Mouse (Mus musculus) embryonic facial prominence, embryonic 11.5 days (tissue): ENCODE measurements at regions not wholly inside any gene's neighbourhood (a gene's known extent, or its start where the extent isn't known, plus 50 kb on each side); places are given as distances from the start of the nearest gene placed in this dataset.

Source experiments
- ATAC-seq: fragments of 200-750 bp; cut with Nextera tagmentation; replicated peaks from 2 replicates; pipeline ENCODE4 v1.8.0; 2017; ENCODE audit warnings: low read depth; ENCODE audit not compliant: insufficient number of reproducible peaks, low FRiP score, low TSS enrichment
- DNase-seq: peaks from one replicate; pipeline ENCODE4 v3.0.0-alpha.2; 2015; ENCODE audit warnings: low spot score
- H3K27ac ChIP-seq: fragments of 300-500 bp; sonication (generic); replicated peaks from 2 replicates; pipeline ENCODE4 v1.5.1; 2014; ENCODE audit warnings: mild to moderate bottlenecking, low read depth, low read length, control low read depth
- H3K27me3 ChIP-seq: fragments of 300-500 bp; sonication (generic); 2 replicates; pipeline ENCODE4 v1.6.1; 2014; ENCODE audit warnings: mild to moderate bottlenecking, low read length, moderate library complexity, mixed read lengths; ENCODE audit not compliant: control insufficient read depth, insufficient read depth
- H3K36me3 ChIP-seq: fragments of 300-500 bp; sonication (generic); replicated peaks from 2 replicates; pipeline ENCODE4 v1.6.1; 2014; ENCODE audit warnings: low read depth, mild to moderate bottlenecking, low read length, moderate library complexity, mixed read lengths; ENCODE audit not compliant: control insufficient read depth, insufficient read depth
- H3K4me1 ChIP-seq: fragments of 300-500 bp; sonication (generic); 2 replicates; pipeline ENCODE4 v1.6.1; 2014; ENCODE audit warnings: low read length, mixed read lengths; ENCODE audit not compliant: control insufficient read depth, insufficient read depth
- H3K4me2 ChIP-seq: fragments of 300-500 bp; sonication (generic); 2 replicates; pipeline ENCODE4 v1.6.1; 2014; ENCODE audit warnings: low read depth, mild to moderate bottlenecking, control low read depth, low read length, moderate library complexity
- H3K4me3 ChIP-seq: fragments of 300-500 bp; sonication (generic); 2 replicates; pipeline ENCODE4 v1.5.1; 2014; ENCODE audit warnings: low read depth, low read length, control low read depth
- H3K9ac ChIP-seq: fragments of 300-500 bp; sonication (generic); replicated peaks from 2 replicates; pipeline ENCODE4 v1.6.1; 2014; ENCODE audit warnings: mild to moderate bottlenecking, control low read depth, low read length
- H3K9me3 ChIP-seq: fragments of 300-500 bp; sonication (generic); replicated peaks from 2 replicates; pipeline ENCODE4 v1.6.1; 2016; ENCODE audit warnings: mild to moderate bottlenecking, low read length, inconsistent platforms, mixed read lengths; ENCODE audit not compliant: control insufficient read depth
- WGBS: fragments of 180-500 bp; shearing (Covaris S2); extraction: QIAGEN DNeasy Blood & Tissue Kit; methylation state at CpG from one replicate; pipeline ENCODE4 v1.1.7; 2014; 5-methylcytosine and 5-hydroxymethylcytosine counted together

GRCm38 (mm10) chr17:93337576-93337975, 138.8 kb downstream of the Adcyap1 start:
- Histone ChIP-seq H3K9me3 (no peaks in the 10 kb centered on the region), H3K36me3 (no peaks in the 10 kb centered on the region), H3K4me3 (no peak overlapping the region), H3K4me2 (no peak overlapping the region), H3K9ac (no peak overlapping the region), H3K27me3 (no peaks in the 10 kb centered on the region), H3K4me1 (no peaks in the 10 kb centered on the region), H3K27ac (no peak overlapping the region)
- DNase-seq (no peak), ATAC-seq (no peak)
- WGBS: 77% methylated on average over 1 of the region's 1 CpGs

- Histone ChIP-seq H3K9me3 (no peaks in the 10 kb centered on the region), H3K4me3 (no peak overlapping the region), H3K9ac (no peak overlapping the region), H3K27ac (no peak overlapping the region), H3K4me2 (no peak overlapping the region), H3K4me1 (no peaks in the 10 kb centered on the region), H3K27me3 (no peaks in the 10 kb centered on the region), H3K36me3 (no peaks in the 10 kb centered on the region)
- DNase-seq (no peak), ATAC-seq (no peak)
Observed at GRCm38 (mm10) chr17:93355238-93355637, 156.4 kb downstream of the Adcyap1 start.

- Histone ChIP-seq H3K4me2 (no peak overlapping the region), H3K27ac (no peak overlapping the region), H3K4me1 (no peaks in the 10 kb centered on the region), H3K36me3 (no peaks in the 10 kb centered on the region), H3K27me3 (no peaks in the 10 kb centered on the region), H3K9ac (no peak overlapping the region), H3K9me3 (no peaks in the 10 kb centered on the region), H3K4me3 (no peak overlapping the region)
- DNase-seq (no peak), ATAC-seq (no peak)
Observed at GRCm38 (mm10) chr17:93362926-93363325, 164.1 kb downstream of the Adcyap1 start.

- no peak for DNase-seq
- no peaks in the 10 kb centered on the region for H3K27me3 ChIP-seq
- H3K4me1 ChIP-seq: no peaks in the 10 kb centered on the region
- H3K27ac ChIP-seq: no peak overlapping the region
- no peak overlapping the region for H3K4me2 ChIP-seq
- no peak overlapping the region for H3K9ac ChIP-seq
- H3K4me3 ChIP-seq: no peak overlapping the region
- no peaks in the 10 kb centered on the region for H3K9me3 ChIP-seq
- H3K36me3 ChIP-seq: no peaks in the 10 kb centered on the region
- no peak for ATAC-seq
Observed at GRCm38 (mm10) chr17:93377453-93378091, 178.8 kb downstream of the Adcyap1 start.

- Histone ChIP-seq H3K4me2 (no peak overlapping the region), H3K27ac (no peak overlapping the region), H3K9me3 (no peaks in the 10 kb centered on the region), H3K4me3 (no peak overlapping the region), H3K27me3 (no peaks in the 10 kb centered on the region), H3K36me3 (no peaks in the 10 kb centered on the region), H3K4me1 (no peaks in the 10 kb centered on the region), H3K9ac (no peak overlapping the region)
- 95% methylated on average over 4 of the region's 4 CpGs for WGBS
- DNase-seq: no peak
- ATAC-seq: no peak
Observed at GRCm38 (mm10) chr17:93379789-93380398, 181.1 kb downstream of the Adcyap1 start.

GRCm38 (mm10) chr17:93390256-93390655, 191.4 kb downstream of the Adcyap1 start:
- ATAC-seq: no peak
- Histone ChIP-seq H3K4me3 (no peak overlapping the region), H3K27me3 (no peaks in the 10 kb centered on the region), H3K9me3 (no peaks in the 10 kb centered on the region), H3K4me2 (no peak overlapping the region), H3K4me1 (no peaks in the 10 kb centered on the region), H3K36me3 (no peaks in the 10 kb centered on the region), H3K9ac (no peak overlapping the region), H3K27ac (no peak overlapping the region)
- WGBS: 89% methylated on average over 3 of the region's 3 CpGs
- no peak for DNase-seq

- Histone ChIP-seq H3K36me3 (no peaks in the 10 kb centered on the region), H3K27ac (no peak overlapping the region), H3K4me3 (no peak overlapping the region), H3K9me3 (no peaks in the 10 kb centered on the region), H3K4me2 (no peak overlapping the region), H3K9ac (no peak overlapping the region), H3K4me1 (no peaks in the 10 kb centered on the region), H3K27me3 (no peaks in the 10 kb centered on the region)
- no peak for DNase-seq
- no peak for ATAC-seq
- WGBS: 59% methylated on average over 1 of the region's 1 CpGs
Observed at GRCm38 (mm10) chr17:93409329-93409728, 210.5 kb downstream of the Adcyap1 start.
